Mouse (Mus musculus) heart, postnatal 0 days (tissue): ENCODE data around the gene Pi4k2b.

Experiments
- CTCF ChIP-seq: IDR thresholded peaks from 2 replicates; pipeline ENCODE4 v1.5.1; 2016; ENCODE audit warnings: antibody characterized with exemption, control low read depth, low read depth
- EP300 ChIP-seq: IDR thresholded peaks from 2 replicates; pipeline ENCODE4 v1.6.1; 2016; ENCODE audit warnings: antibody characterized with exemption, low read depth

GRCm38 (mm10) chr5:52810446-52810845 is 69.1 kb downstream of the Pi4k2b start:
- TF ChIP-seq CTCF, result no peak
- TF ChIP-seq EP300, result no peak
